Mouse (Mus musculus) naive thymus-derived CD4-positive, alpha-beta T cell, adult 5 months (primary cell): ENCODE data around the gene Krt42. TPM values are rescaled to one million over a fixed set of nuclear protein-coding genes. Genes with fewer than 3 reads are reported as not detected.

Experiments
- polyA plus RNA-seq: library from polyadenylated mRNA; unstranded; fragments of 100-300 nt; shearing (Covaris generic); gene quantifications from one replicate; pipeline ENCODE4 v1.2.1, GENCODE M21; 2017

The Krt42 gene
- polyA plus RNA-seq = not detected

DNA sequence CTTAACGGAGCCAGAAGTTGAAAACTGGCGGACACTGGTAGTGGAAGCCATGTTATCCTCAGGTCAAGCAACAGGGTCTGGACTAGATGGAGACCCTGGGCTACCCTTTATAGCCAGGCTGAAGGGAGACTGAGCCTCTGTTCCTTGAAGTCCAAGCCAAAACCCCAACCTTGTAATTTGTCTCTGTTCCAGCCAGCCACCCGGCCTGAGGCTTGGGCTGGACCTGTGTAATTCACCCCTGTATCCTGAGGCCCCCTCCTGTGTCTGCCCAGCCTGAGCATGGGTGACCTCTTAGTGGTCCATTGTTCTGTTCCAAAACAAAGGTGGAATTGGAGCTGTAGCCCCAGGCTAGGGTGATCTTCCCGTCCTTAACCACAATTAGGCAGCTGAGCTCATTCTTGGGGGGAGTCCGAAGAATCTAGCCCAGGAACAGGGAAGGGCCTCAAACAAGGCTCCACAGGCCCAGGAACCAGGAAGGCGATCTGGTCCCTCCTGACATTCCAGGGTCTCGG, at the start of gene Krt42:
Gene Krt42, minus strand, starts transcription at position 51 of the 512 bp plus-strand sequence.

DNA sequence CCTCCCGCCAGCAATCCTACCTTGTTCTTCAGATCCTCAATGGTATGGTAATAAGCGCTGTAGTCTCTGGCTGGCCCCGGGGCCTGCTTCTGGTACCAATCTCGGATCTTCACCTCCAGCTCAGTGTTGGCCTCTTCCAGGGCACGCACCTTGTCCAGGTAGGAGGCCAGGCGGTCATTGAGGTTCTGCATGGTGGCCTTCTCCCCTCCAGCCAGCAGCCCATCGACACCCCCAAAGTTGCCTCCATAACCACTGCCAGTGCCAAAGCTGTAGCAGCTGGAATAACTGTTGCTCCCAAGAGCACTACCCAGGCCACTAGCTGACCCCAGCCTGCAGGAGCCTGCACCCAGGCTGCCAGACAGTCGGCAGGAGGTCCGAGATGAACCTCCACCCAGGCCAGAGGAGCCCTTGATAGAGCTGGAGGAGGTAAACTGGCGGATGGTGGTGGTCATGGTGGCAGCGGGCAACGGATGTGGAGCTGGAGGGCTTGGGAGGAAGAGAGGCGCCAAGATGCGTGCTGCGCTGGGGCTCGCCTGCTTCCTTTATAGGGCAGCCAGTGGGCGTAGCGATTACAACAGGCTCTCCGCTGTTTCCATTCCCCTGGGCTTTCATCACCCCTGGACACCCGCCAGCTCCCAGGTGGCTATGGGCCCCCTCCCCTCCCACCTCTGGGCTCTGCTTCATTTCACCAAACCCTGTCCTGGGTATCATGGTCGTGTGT, 9.0 kb downstream of the Krt42 start, which contains the start of gene Krt17:
Gene Krt17, minus strand, starts transcription at position 516 of the 721 bp plus-strand sequence.

GRCm38 (mm10) chr11:100248852-100249465, 20.7 kb downstream of the Krt42 start, which contains the start of gene Krt16:
Gene Krt16 (minus strand): TSS chr11:100248902.

Other genes starting within 250 kb of the Krt42 start
- gene Krt33b, start 240.0 kb downstream of the Krt42 start, polyA plus RNA-seq = not detected
- not detected for gene Krt34, start 228.3 kb downstream of the Krt42 start, polyA plus RNA-seq
- not detected for gene Krt31, start 219.3 kb downstream of the Krt42 start, polyA plus RNA-seq
- not detected for gene Krt32, start 181.6 kb downstream of the Krt42 start, polyA plus RNA-seq
- not detected for gene Krt35, start 173.6 kb downstream of the Krt42 start, polyA plus RNA-seq
- not detected for gene Krt36, start 164.2 kb downstream of the Krt42 start, polyA plus RNA-seq
- gene Krt13, start 148.3 kb downstream of the Krt42 start, polyA plus RNA-seq = not detected
- gene Krt15, start 133.9 kb downstream of the Krt42 start, polyA plus RNA-seq = not detected
- gene Krt19, start 121.2 kb downstream of the Krt42 start, polyA plus RNA-seq = not detected
- gene Krt9, start 76.6 kb downstream of the Krt42 start, polyA plus RNA-seq = not detected
- not detected for gene Krt14, start 62.3 kb downstream of the Krt42 start, polyA plus RNA-seq
- gene Krt16, start 21.0 kb downstream of the Krt42 start, polyA plus RNA-seq = not detected
- gene Krt17, start 8.8 kb downstream of the Krt42 start, polyA plus RNA-seq = not detected
- 4,878 TPM for gene Eif1, start 50.0 kb upstream of the Krt42 start, polyA plus RNA-seq
- gene Gast, start 64.5 kb upstream of the Krt42 start, polyA plus RNA-seq = not detected
- gene Hap1, start 86.3 kb upstream of the Krt42 start, polyA plus RNA-seq = not detected
- 7.5 TPM for gene Jup, start 127.9 kb upstream of the Krt42 start, polyA plus RNA-seq
- gene P3h4, start 145.0 kb upstream of the Krt42 start, polyA plus RNA-seq = not detected
- not detected for gene Fkbp10, start 145.8 kb upstream of the Krt42 start, polyA plus RNA-seq
- 116 TPM for gene Nt5c3b, start 171.9 kb upstream of the Krt42 start, polyA plus RNA-seq
- gene Klhl10, start 172.0 kb upstream of the Krt42 start, polyA plus RNA-seq = not detected
- gene Klhl11, start 202.9 kb upstream of the Krt42 start, polyA plus RNA-seq = 7.8 TPM